Mouse (Mus musculus) limb, embryonic 13.5 days (tissue): Measurements from ENCODE around the gene Slc38a11. TPM values are rescaled to one million over a fixed set of nuclear protein-coding genes. Genes with fewer than 3 reads are reported as not detected.

Experiments
- ATAC-seq: fragments of 200-750 bp; cut with Nextera tagmentation; 2 replicates; pipeline ENCODE4 v1.8.0; 2017; ENCODE audit warnings: low read depth, moderate number of reproducible peaks, moderate TSS enrichment; ENCODE audit not compliant: low FRiP score
- H3K27ac ChIP-seq: fragments of 300-500 bp; sonication (generic); 2 replicates; pipeline ENCODE4 v1.5.1; 2015; ENCODE audit warnings: inconsistent platforms, mild to moderate bottlenecking, moderate library complexity
- H3K27me3 ChIP-seq: fragments of 300-500 bp; sonication (generic); 2 replicates; pipeline ENCODE4 v1.6.1; 2015; ENCODE audit warnings: mild to moderate bottlenecking, inconsistent platforms
- H3K36me3 ChIP-seq: fragments of 300-500 bp; sonication (generic); 2 replicates; pipeline ENCODE4 v1.6.1; 2015; ENCODE audit warnings: inconsistent platforms, mild to moderate bottlenecking, moderate library complexity
- H3K4me1 ChIP-seq: fragments of 300-500 bp; sonication (generic); 2 replicates; pipeline ENCODE4 v1.6.1; 2015; ENCODE audit warnings: inconsistent platforms
- H3K4me2 ChIP-seq: fragments of 300-500 bp; sonication (generic); replicated peaks from 2 replicates; pipeline ENCODE4 v1.6.1; 2015; ENCODE audit warnings: inconsistent platforms, mild to moderate bottlenecking, moderate library complexity
- H3K4me3 ChIP-seq: fragments of 300-500 bp; sonication (generic); 2 replicates; pipeline ENCODE4 v1.5.1; 2015; ENCODE audit warnings: moderate library complexity, mild to moderate bottlenecking, inconsistent platforms
- H3K9ac ChIP-seq: fragments of 300-500 bp; sonication (generic); 2 replicates; pipeline ENCODE4 v1.6.1; 2015; ENCODE audit warnings: mild to moderate bottlenecking, inconsistent platforms
- H3K9me3 ChIP-seq: fragments of 300-500 bp; sonication (generic); 2 replicates; pipeline ENCODE4 v1.6.1; 2016; ENCODE audit warnings: inconsistent platforms
- WGBS: fragments of 180-500 bp; shearing (Covaris S2); methylation state at CpG from one replicate; pipeline ENCODE4 v1.1.7; 2015; 5-methylcytosine and 5-hydroxymethylcytosine counted together
- microRNA-seq: library from miRNA; unstranded; fragments of <30 nt; microRNA quantifications from one replicate; pipeline ENCODE4, GENCODE M21; 2016
- polyA plus RNA-seq: library from polyadenylated mRNA; unstranded; fragments of >200 nt; fragmentation: Nextera tagmentation; extraction: Ambion mirVana; gene quantifications from 2 replicates; pipeline ENCODE4 v1.2.1, GENCODE M21; 2015

Gene Slc38a11
- polyA plus RNA-seq, 1 experiment from 2014 or later, result 0.45 TPM

GRCm38 (mm10) chr2:65267834-65268233 is 96.0 kb downstream of the Slc38a11 start:
- no peak overlapping the region for H3K27ac ChIP-seq

GRCm38 (mm10) chr2:65266576-65267299 is 97.1 kb downstream of the Slc38a11 start:
- Histone ChIP-seq H3K4me3 (no peak overlapping the region), H3K36me3 (no peaks in the 10 kb centered on the region), H3K4me2 (no peak overlapping the region), H3K27ac (no peak overlapping the region), H3K27me3 (no peaks in the 10 kb centered on the region), H3K9ac (no peak overlapping the region), H3K4me1 (0 out of 2 replicates have a peak, but pooled peaks cover 4% of the 10 kb centered on the region), H3K9me3 (no peaks in the 10 kb centered on the region)
- ATAC-seq, result no peak
- WGBS, result 89% methylated on average over 5 of the region's 5 CpGs

More at GRCm38 (mm10) chr2:65267834-65268233, 96.0 kb downstream of the Slc38a11 start:
- no peak overlapping the region for H3K9ac ChIP-seq
- H3K9me3 ChIP-seq, result no peaks in the 10 kb centered on the region
- H3K27me3 ChIP-seq, result no peaks in the 10 kb centered on the region
- WGBS, result 28% methylated on average over 4 of the region's 4 CpGs
- ATAC-seq, result no peak
- no peak overlapping the region for H3K4me3 ChIP-seq
- H3K4me1 ChIP-seq, result 0 out of 2 replicates have a peak, but pooled peaks cover 4% of the 10 kb centered on the region
- no peaks in the 10 kb centered on the region for H3K36me3 ChIP-seq
- H3K4me2 ChIP-seq, result no peak overlapping the region

Small RNA genes lying within 50 kb of the gene (microRNA-seq; reads per million reads assigned to microRNA genes)
- gene Mir6337, result not detected

Other genes starting within 250 kb of the Slc38a11 start
- gene Cobll1, start 124.6 kb downstream of the Slc38a11 start, polyA plus RNA-seq, result 2.3 and 3.0 TPM in 2 replicates
- gene Scn3a, start 203.6 kb upstream of the Slc38a11 start, polyA plus RNA-seq, result 1.7 and 3.0 TPM in 2 replicates